Mouse (Mus musculus) CH12.LX (cell line): ENCODE measurements at regions not wholly inside any gene's neighbourhood (a gene's known extent, or its start where the extent isn't known, plus 50 kb on each side); places are given as distances from the start of the nearest gene placed in this dataset.

Experiments used
- BHLHE40 ChIP-seq: IDR thresholded peaks from 2 replicates; pipeline ENCODE4 v1.6.1; 2011; ENCODE audit warnings: mild to moderate bottlenecking, low read depth, low read length, improper control_type of control experiment
- CHD2 ChIP-seq: IDR thresholded peaks from 2 replicates; pipeline ENCODE4 v1.6.1; 2011; ENCODE audit warnings: low read length, improper control_type of control experiment
- CTCF ChIP-seq, 2 experiments: IDR thresholded peaks in 1 of 2; conservative IDR thresholded peaks in 1 of 2; 2 replicates each; pipeline ENCODE4 v1.5.1; 2011 to 2012; ENCODE audit warnings: low read depth in 2 of 2, low read length in 2 of 2, improper control_type of control experiment in 1 of 2, inconsistent platforms in 1 of 2, mild to moderate bottlenecking in 1 of 2, moderate library complexity in 1 of 2
- EP300 ChIP-seq: IDR thresholded peaks from 2 replicates; pipeline ENCODE4 v1.6.1; 2011; ENCODE audit warnings: low read length, improper control_type of control experiment
- HCFC1 ChIP-seq: IDR thresholded peaks from 2 replicates; pipeline ENCODE4 v1.6.1; 2012; ENCODE audit warnings: low read depth, mild to moderate bottlenecking, inconsistent platforms, low read length, improper control_type of control experiment
- KAT2A ChIP-seq: IDR thresholded peaks from 2 replicates; pipeline ENCODE4 v1.6.1; 2012; ENCODE audit warnings: low read length, improper control_type of control experiment, inconsistent platforms; ENCODE audit not compliant: insufficient replicate concordance
- NELFE ChIP-seq: IDR thresholded peaks from 2 replicates; pipeline ENCODE4 v1.6.1; 2011; ENCODE audit warnings: low read depth, low read length, improper control_type of control experiment
- NRF1 ChIP-seq: IDR thresholded peaks from 2 replicates; pipeline ENCODE4 v1.6.1; 2014; ENCODE audit warnings: low read depth, mild to moderate bottlenecking, inconsistent platforms, low read length, improper control_type of control experiment, moderate library complexity
- POLR2A ChIP-seq: IDR thresholded peaks from 2 replicates; pipeline ENCODE4 v1.6.1; 2011; ENCODE audit warnings: low read depth, mild to moderate bottlenecking, improper control_type of control experiment, low read length
- POLR2AphosphoS2 ChIP-seq: IDR thresholded peaks from 2 replicates; pipeline ENCODE4 v1.6.1; 2011; ENCODE audit warnings: low read depth, low read length, improper control_type of control experiment
- SMC3 ChIP-seq: IDR thresholded peaks from 2 replicates; pipeline ENCODE4 v1.6.1; 2011; ENCODE audit warnings: low read depth, low read length, improper control_type of control experiment
- UBTF ChIP-seq: IDR thresholded peaks from 2 replicates; pipeline ENCODE4 v1.6.1; 2012; ENCODE audit warnings: low read depth, mild to moderate bottlenecking, inconsistent platforms, low read length, improper control_type of control experiment, moderate library complexity
- ZC3H11A ChIP-seq: IDR thresholded peaks from 2 replicates; pipeline ENCODE4 v1.6.1; 2012; ENCODE audit warnings: low read depth, mild to moderate bottlenecking, inconsistent platforms, low read length, improper control_type of control experiment
- ZMIZ1 ChIP-seq: IDR thresholded peaks from 2 replicates; pipeline ENCODE4 v1.6.1; 2012; ENCODE audit warnings: low read depth, mild to moderate bottlenecking, inconsistent platforms, low read length, improper control_type of control experiment

DNA sequence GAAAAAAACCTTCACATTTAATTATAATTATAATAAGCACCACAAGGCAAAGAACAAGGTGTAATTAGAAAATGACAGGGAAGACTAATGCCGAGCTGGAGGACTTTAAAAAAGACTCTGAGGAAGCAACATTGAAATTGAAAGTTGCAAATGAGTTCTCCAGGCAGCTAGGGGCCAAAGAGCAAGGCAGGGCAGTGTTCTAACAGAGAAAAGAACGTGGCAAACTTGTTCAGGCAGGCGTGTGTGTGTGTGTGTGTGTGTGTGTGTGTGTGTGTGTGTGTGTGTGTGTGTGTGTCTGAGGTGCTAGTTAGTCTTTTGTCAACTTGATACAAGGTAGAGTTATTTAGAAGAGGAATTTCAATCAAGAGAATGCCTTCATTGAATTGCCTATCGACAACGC lies 60.0 kb upstream of the Hmcn1 start:
- no peak for TF ChIP-seq CTCF (conservative IDR thresholded peaks at IDR 0.05 in 1 of 2, IDR thresholded peaks at IDR 0.05 in 1 of 2; ENCODE audit: low read depth in 2 of 2, low read length in 2 of 2)
- no peak for TF ChIP-seq UBTF
- no peak for TF ChIP-seq CHD2
- no peak for TF ChIP-seq ZMIZ1
- TF ChIP-seq NRF1 = no peak; the same call in 1 of the 2 replicates
- no peak for TF ChIP-seq SMC3
- TF ChIP-seq POLR2A = no peak
- TF ChIP-seq HCFC1 = no peak
- TF ChIP-seq NELFE = no peak
- no peak for TF ChIP-seq POLR2AphosphoS2
- peak; percentile 87 for TF ChIP-seq BHLHE40
- no peak for TF ChIP-seq KAT2A
- no peak for TF ChIP-seq ZC3H11A
- peak; percentile 42; the same call in 1 of the 2 replicates for TF ChIP-seq EP300
